Mouse (Mus musculus) stomach, embryonic 15.5 days (tissue): ENCODE results near the gene Cecr2. TPM values are rescaled to one million over a fixed set of nuclear protein-coding genes. Genes with fewer than 3 reads are reported as not detected.
A peak's percentile ranks its signal among the peaks of the same experiment; 100 is the strongest.

Experiments used
- ATAC-seq: fragments of 200-750 bp; cut with Nextera tagmentation; 2 replicates; pipeline ENCODE4 v1.8.0; 2017; ENCODE audit warnings: low read depth, moderate number of reproducible peaks, moderate TSS enrichment; ENCODE audit not compliant: insufficient read depth, low FRiP score
- H3K27ac ChIP-seq: fragments of 300-500 bp; sonication (generic); 2 replicates; pipeline ENCODE4 v1.5.1; 2015; ENCODE audit warnings: mild to moderate bottlenecking, inconsistent platforms
- H3K27me3 ChIP-seq: fragments of 300-500 bp; sonication (generic); replicated peaks from 2 replicates; pipeline ENCODE4 v1.6.1; 2015; ENCODE audit warnings: inconsistent platforms
- H3K36me3 ChIP-seq: fragments of 300-500 bp; sonication (generic); 2 replicates; pipeline ENCODE4 v1.6.1; 2015; ENCODE audit warnings: inconsistent platforms
- H3K4me1 ChIP-seq: fragments of 300-500 bp; sonication (generic); 2 replicates; pipeline ENCODE4 v1.6.1; 2015; ENCODE audit warnings: inconsistent platforms
- H3K4me2 ChIP-seq: fragments of 300-500 bp; sonication (generic); 2 replicates; pipeline ENCODE4 v1.6.1; 2015; ENCODE audit warnings: mild to moderate bottlenecking, inconsistent platforms
- H3K4me3 ChIP-seq: fragments of 300-500 bp; sonication (generic); replicated peaks from 2 replicates; pipeline ENCODE4 v1.5.1; 2015; ENCODE audit warnings: inconsistent platforms
- H3K9ac ChIP-seq: fragments of 300-500 bp; sonication (generic); 2 replicates; pipeline ENCODE4 v1.6.1; 2015; ENCODE audit warnings: inconsistent platforms
- H3K9me3 ChIP-seq: fragments of 300-500 bp; sonication (generic); 2 replicates; pipeline ENCODE4 v1.6.1; 2016; ENCODE audit warnings: inconsistent platforms
- WGBS: fragments of 180-500 bp; shearing (Covaris S2); methylation state at CpG from one replicate; pipeline ENCODE4 v1.1.7; 2015; 5-methylcytosine and 5-hydroxymethylcytosine counted together
- polyA plus RNA-seq: library from polyadenylated mRNA; unstranded; fragments of >200 nt; fragmentation: Nextera tagmentation; extraction: Ambion mirVana; gene quantifications from 2 replicates; pipeline ENCODE4 v1.2.1, GENCODE M21; 2015

Gene Cecr2
- 1.5 and 1.9 TPM in 2 replicates for polyA plus RNA-seq

DNA sequence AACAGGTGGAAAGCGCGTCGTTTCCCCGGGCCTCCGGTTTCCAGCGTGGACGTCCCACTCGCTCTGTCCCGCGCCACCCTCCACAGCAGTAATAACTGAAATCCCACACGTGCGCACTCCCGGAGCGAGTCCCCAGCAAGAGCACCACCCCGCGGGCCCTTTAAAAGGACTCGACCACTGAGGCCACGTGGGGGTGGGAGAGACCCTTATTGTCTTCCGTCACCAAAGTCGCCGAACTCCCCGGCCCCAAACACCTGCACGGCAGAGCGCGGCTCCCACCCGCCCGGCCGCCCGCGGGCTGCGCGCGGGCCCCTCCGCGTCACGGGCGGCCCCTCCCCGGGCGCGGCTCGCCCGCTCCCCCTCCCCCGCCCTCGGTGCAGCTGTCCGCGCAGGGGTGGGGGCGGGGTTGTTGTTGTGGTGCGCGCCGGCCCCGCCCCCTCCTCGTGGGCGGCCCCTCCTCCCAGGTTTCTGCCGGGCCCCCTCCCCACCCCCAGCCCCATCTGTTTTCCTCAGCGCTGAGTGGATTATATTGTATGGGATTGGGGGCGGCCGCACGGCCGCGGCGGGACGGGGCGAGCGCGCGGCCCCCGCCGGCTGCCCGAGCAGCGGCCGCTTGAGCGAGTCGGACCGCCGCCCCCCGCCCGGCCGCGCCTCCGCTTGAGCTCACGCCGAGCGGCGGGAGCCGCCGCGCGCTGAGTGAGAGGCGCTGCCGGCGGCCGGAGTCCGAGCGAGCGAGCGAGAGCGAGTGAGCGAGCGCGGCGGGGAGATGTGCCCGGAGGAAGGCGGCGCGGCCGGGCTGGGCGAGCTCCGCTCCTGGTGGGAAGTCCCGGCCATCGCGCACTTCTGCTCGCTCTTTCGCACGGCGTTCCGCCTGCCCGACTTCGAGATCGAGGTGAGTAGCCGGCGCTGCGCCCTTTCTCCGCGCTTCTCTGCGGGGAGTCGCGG, at the start of gene Cecr2:
Gene Cecr2 (plus strand): TSS at position 554 of the 945 bp plus-strand sequence.
- H3K27me3 ChIP-seq = no peaks in the 10 kb centered on the region
- ATAC-seq = peak; percentile 82
- no peaks in the 10 kb centered on the region for H3K9me3 ChIP-seq
- peak within 1 kb of the TSS; percentile 72 for H3K4me3 ChIP-seq
- H3K36me3 ChIP-seq = no peaks in the 10 kb centered on the region
- peak within 1 kb of the TSS; percentile 88 for H3K27ac ChIP-seq
- H3K4me2 ChIP-seq = peak within 1 kb of the TSS; percentile 93
- under 1% methylated on average over 113 of the region's 127 CpGs for WGBS
- no peaks in the 10 kb centered on the region for H3K4me1 ChIP-seq
- peak within 1 kb of the TSS; percentile 52 for H3K9ac ChIP-seq

DNA sequence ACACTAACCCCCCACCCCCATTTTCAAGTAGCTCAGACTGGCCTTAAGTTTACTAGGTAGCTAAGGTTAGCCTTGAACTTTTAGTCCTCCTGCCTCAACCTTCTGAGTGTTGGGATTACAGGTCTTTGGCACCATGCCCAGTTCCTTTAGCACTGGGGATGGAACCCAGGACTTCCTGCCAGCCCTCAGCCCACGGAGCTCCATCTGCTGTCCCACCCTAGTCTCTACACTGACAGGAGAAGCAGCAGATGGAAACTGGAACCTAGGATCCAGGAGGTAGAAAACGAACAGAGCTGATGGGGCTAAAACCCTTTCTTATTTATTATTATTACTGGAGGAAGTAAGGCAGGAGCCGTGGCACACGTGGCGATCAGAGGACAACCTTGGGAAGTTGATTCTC, 48.6 kb upstream of the Cecr2 start:
- H3K9ac ChIP-seq = no peak overlapping the region
- H3K9me3 ChIP-seq = no peaks in the 10 kb centered on the region
- no peak overlapping the region for H3K4me3 ChIP-seq
- H3K4me2 ChIP-seq = no peak overlapping the region
- no peaks in the 10 kb centered on the region for H3K36me3 ChIP-seq
- no peak overlapping the region for H3K27ac ChIP-seq
- no peak for ATAC-seq
- no peaks in the 10 kb centered on the region for H3K27me3 ChIP-seq
- 74% methylated on average over 5 of the region's 5 CpGs for WGBS
- H3K4me1 ChIP-seq = no peaks in the 10 kb centered on the region

DNA sequence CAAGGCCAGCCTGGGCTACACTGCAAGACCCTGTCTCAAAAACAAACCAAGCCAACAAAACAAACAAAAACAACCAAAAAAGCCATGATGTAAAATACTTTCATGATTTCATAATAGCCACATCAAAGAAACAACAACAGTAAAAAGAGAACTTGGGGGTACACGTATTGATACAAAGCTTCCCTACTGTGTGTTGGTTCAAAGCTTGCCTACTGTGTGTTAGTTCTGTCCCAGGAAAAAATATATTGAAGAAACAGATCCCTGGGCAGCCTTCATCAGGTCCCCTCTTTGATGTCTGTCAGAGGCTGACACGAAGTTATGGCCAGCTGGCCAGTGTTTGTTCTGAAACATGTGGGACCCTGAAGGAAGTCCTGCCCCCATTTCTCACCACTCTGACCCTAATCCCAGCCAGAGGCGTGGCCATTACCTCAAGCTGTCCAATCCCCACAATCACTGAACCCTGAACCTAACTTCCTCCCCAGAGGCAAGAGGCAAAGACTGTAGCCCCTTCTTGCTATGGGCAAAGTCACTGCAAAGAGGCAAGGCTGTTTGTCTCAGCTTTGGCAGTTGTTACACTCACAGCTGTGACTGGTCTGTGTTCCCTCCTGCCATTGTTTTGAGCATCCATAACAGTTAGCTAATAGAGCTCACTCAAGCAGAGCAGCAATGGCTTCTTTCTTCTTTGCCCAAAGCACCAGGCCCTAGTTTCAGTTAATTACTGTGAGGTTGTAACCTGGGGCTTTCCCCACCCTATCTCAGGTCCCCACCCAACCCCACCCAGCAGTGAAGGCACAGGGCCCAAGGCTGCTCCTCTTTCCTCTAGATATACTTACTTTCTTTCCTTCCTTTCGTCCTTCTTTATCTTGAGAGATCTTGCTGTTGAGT, 47.4 kb upstream of the Cecr2 start:
- H3K27me3 ChIP-seq = no peaks in the 10 kb centered on the region
- no peak overlapping the region for H3K27ac ChIP-seq
- 63% methylated on average over 4 of the region's 4 CpGs for WGBS
- no peaks in the 10 kb centered on the region for H3K4me1 ChIP-seq
- no peak overlapping the region for H3K9ac ChIP-seq
- ATAC-seq = peak; percentile 70; the same call in 1 of the 2 replicates
- H3K9me3 ChIP-seq = no peaks in the 10 kb centered on the region
- H3K36me3 ChIP-seq = no peaks in the 10 kb centered on the region
- no peak overlapping the region for H3K4me2 ChIP-seq
- no peak overlapping the region for H3K4me3 ChIP-seq

DNA sequence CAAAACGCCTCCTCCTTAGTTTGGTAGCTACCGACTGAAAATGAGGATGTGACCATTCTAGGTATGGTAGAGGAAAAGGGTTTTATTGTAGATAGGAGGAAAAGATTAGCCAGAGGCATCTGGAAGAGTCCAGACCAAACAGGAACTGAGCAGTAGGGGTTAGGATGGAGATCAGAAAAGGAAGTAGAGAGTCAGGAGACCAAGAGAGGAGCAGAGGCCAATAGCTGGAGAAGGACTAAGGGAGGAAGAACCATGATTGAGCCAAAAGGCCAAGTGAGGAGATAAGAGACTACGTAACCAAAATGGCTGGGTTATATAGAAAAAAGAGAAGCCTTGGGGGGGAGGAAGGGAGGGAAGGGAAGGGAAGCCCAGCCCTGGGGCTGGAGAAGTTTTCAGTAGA, 46.0 kb upstream of the Cecr2 start:
- no peaks in the 10 kb centered on the region for H3K36me3 ChIP-seq
- no peak overlapping the region for H3K4me2 ChIP-seq

DNA sequence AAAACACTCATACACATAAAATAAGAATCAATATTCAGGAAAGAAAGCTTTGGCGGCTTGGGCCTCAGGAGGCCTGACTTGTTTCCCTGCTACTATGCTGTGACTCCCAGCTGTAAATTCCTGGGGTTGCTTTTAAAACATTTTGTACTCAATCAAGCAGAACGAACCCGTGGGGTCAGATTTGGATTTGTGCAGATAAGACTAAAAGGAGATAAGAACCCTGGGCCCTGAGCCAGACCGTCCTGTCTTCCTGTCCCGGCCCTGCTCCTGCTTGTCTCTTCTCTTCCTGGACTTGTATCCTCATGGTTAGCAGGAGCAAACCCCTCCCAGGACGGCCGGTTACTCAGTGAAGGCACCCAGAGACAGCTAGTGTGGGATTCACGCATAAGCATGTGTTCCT, 41.1 kb upstream of the Cecr2 start:
- Histone ChIP-seq H3K9ac (no peak overlapping the region), H3K27ac (no peak overlapping the region), H3K4me3 (no peak overlapping the region), H3K27me3 (no peaks in the 10 kb centered on the region), H3K4me2 (no peak overlapping the region), H3K36me3 (no peaks in the 10 kb centered on the region), H3K9me3 (no peaks in the 10 kb centered on the region), H3K4me1 (no peaks in the 10 kb centered on the region)
- WGBS = 33% methylated on average over 8 of the region's 8 CpGs
- no peak for ATAC-seq

More for the DNA sequence above, 46.0 kb upstream of the Cecr2 start:
- Histone ChIP-seq H3K4me3 (no peak overlapping the region), H3K9ac (no peak overlapping the region), H3K9me3 (no peaks in the 10 kb centered on the region), H3K4me1 (no peaks in the 10 kb centered on the region), H3K27ac (no peak overlapping the region), H3K27me3 (no peaks in the 10 kb centered on the region)
- no peak for ATAC-seq
- WGBS = 73% methylated on average over 3 of the region's 3 CpGs

DNA sequence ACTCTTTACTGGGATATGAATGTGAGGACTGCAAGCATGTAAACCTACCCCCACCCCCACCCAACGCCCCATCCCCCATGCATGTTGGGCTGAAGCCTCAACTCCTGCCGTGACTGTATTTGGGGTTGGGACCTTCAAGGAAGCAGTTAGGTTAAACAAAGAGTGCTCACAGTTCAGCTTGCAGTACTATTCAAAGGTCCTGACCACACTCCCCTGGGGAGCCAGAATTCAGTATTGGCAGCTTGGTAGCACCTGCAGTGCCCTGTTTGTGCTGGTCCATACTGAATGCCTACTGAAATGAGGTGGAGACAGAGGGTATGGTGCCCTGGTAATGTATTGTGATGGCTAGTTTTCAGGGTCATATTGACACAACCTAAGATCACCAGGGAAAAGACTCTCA, 39.1 kb upstream of the Cecr2 start:
- no peaks in the 10 kb centered on the region for H3K9me3 ChIP-seq
- H3K36me3 ChIP-seq = no peaks in the 10 kb centered on the region
- no peak overlapping the region for H3K4me2 ChIP-seq
- no peaks in the 10 kb centered on the region for H3K4me1 ChIP-seq
- H3K4me3 ChIP-seq = no peak overlapping the region
- no peak overlapping the region for H3K27ac ChIP-seq
- 46% methylated on average over 2 of the region's 2 CpGs for whole genome bisulfite sequencing
- no peak overlapping the region for H3K9ac ChIP-seq
- no peak for ATAC-seq
- H3K27me3 ChIP-seq = no peaks in the 10 kb centered on the region

DNA sequence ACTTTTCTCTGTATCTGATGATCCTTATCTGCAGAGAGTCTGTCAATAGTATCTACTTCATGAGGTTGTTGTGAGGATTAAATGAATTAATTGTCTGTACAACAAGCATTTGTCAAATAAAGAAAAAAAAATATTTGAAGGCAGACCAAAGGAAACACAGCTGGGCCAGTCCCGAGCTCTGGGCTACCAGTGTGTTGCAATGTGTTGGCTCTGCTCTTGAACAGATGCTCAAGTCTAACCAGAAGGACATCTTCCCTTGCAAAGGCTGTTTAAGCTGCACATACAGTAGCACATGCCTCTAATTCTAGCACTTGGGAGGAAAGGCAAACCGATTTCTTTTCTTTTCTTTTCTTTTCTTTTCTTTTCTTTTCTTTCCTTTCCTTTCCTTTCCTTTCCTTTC, 37.2 kb upstream of the Cecr2 start:
- H3K27ac ChIP-seq = no peak overlapping the region
- no peak overlapping the region for H3K4me2 ChIP-seq
- no peaks in the 10 kb centered on the region for H3K9me3 ChIP-seq
- H3K4me1 ChIP-seq = no peaks in the 10 kb centered on the region
- no peaks in the 10 kb centered on the region for H3K36me3 ChIP-seq
- whole genome bisulfite sequencing = 66% methylated on average over 2 of the region's 2 CpGs
- no peaks in the 10 kb centered on the region for H3K27me3 ChIP-seq
- H3K4me3 ChIP-seq = no peak overlapping the region
- no peak for ATAC-seq
- no peak overlapping the region for H3K9ac ChIP-seq

DNA sequence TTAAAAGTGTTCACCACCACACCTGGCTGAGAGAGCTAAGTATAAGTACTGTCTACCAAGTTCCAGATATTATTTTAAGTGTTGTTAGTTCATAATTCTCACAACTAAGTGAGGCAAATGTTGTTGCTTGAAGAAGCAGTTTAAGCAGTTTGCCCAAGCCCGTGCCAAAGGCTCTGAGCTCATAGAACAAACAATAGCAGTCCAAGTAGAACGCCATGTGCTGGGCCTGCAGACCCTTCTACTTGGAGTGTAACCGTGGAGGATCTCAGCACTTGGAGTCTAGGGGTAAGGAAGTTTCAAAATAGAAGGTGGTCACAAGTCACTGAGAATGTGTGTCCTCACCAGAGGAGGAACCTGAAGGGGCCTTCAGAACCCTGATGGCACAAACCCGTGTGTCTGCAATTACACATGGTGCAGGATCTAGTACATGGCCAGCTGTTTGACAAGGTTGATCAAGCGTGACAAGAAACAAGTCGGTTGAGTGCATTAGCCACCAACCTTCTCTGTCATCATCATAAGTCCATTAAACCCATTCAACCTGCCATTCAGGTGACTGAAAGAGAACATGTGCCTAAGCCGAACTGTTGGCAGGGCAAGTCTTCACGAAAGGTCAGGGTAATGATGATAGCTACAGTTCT, 30.7 kb upstream of the Cecr2 start:
- H3K27me3 ChIP-seq = no peaks in the 10 kb centered on the region
- no peak overlapping the region for H3K4me2 ChIP-seq
- WGBS = 84% methylated on average over 8 of the region's 8 CpGs
- no peak for ATAC-seq
- no peaks in the 10 kb centered on the region for H3K9me3 ChIP-seq
- no peaks in the 10 kb centered on the region for H3K4me1 ChIP-seq
- H3K4me3 ChIP-seq = no peak overlapping the region
- no peak overlapping the region for H3K27ac ChIP-seq
- no peaks in the 10 kb centered on the region for H3K36me3 ChIP-seq
- H3K9ac ChIP-seq = no peak overlapping the region

DNA sequence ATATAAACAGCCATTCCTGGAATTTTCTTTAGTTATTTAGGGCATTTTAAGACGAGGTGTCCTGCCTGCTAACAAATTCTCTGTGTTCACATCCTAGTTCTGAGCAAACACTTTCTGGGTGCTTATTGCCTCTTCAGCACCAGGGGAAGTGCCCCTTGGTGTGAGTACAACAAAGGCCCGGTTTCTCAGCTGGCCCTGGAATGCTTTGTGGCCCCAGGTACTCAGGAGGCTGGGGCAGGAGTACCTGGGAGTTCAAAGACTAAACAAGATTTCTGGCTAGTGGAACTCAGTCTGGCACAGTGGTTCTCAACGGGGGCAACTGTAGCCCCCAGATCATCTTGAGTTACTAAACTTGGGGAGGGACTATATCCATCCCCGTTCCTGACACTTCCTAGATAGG, 26.6 kb upstream of the Cecr2 start:
- no peak overlapping the region for H3K4me3 ChIP-seq
- no peak overlapping the region for H3K9ac ChIP-seq
- no peaks in the 10 kb centered on the region for H3K27me3 ChIP-seq
- ATAC-seq = no peak
- H3K27ac ChIP-seq = no peak overlapping the region
- H3K4me1 ChIP-seq = no peaks in the 10 kb centered on the region
- 42% methylated on average over 4 of the region's 4 CpGs for WGBS
- H3K9me3 ChIP-seq = no peaks in the 10 kb centered on the region
- H3K4me2 ChIP-seq = no peak overlapping the region
- H3K36me3 ChIP-seq = no peaks in the 10 kb centered on the region

DNA sequence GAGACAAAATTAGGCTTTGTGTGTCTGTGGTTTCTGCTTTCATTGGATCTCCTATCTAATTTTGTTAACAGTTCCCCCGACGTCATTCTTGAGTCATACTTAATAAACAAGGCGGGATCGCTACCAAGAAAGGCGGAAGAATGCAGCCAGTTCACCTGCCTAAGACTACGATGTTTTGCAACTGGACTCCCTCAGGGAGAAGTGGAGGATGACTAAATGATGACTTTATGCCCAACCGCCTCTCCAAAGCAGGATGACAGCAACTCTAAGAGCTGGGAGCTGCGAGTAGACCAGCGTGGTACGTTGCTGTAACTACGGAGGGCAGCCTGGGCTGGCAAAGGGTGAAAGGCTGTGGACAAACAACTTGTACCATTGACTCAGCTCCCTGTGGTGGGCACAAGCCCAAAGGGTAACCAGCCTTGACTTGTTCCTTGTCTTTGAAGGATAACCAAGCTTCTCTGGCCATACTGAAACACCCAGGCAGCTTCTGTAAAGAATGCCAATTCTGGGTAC, 24.2 kb upstream of the Cecr2 start:
- Histone ChIP-seq H3K36me3 (no peaks in the 10 kb centered on the region), H3K9ac (no peak overlapping the region), H3K4me3 (no peak overlapping the region), H3K4me1 (no peaks in the 10 kb centered on the region), H3K9me3 (no peaks in the 10 kb centered on the region), H3K27ac (no peak overlapping the region), H3K4me2 (no peak overlapping the region), H3K27me3 (no peaks in the 10 kb centered on the region)
- no peak for ATAC-seq
- 82% methylated on average over 11 of the region's 11 CpGs for WGBS

DNA sequence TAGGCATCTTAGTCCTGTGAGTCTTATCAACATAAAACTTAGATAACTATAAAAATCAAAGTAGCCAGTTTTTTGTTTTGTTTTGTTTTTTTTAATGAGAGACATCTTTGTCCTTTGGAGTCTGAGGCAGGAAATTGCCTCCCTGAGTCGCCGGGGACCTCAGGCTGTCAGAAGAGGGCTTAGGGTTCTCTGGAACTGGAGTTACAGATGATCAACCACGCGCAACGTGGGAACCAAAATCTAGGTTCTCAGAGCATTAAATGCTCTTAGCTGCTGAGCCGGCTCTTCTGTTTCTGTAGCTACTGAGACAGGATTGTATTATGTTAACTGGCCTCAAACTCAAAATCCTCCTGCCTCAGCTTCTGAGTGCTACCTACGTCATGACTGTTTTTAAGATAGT, 22.4 kb upstream of the Cecr2 start:
- 75% methylated on average over 7 of the region's 7 CpGs for WGBS

More for the DNA sequence above, 22.4 kb upstream of the Cecr2 start:
- Histone ChIP-seq H3K4me1 (no peaks in the 10 kb centered on the region), H3K9ac (no peak overlapping the region), H3K27me3 (no peaks in the 10 kb centered on the region), H3K36me3 (no peaks in the 10 kb centered on the region), H3K27ac (no peak overlapping the region), H3K4me2 (no peak overlapping the region), H3K4me3 (no peak overlapping the region), H3K9me3 (no peaks in the 10 kb centered on the region)
- no peak for ATAC-seq
